Mouse (Mus musculus): Measurements from ENCODE around the gene Scfd1.

DNA sequence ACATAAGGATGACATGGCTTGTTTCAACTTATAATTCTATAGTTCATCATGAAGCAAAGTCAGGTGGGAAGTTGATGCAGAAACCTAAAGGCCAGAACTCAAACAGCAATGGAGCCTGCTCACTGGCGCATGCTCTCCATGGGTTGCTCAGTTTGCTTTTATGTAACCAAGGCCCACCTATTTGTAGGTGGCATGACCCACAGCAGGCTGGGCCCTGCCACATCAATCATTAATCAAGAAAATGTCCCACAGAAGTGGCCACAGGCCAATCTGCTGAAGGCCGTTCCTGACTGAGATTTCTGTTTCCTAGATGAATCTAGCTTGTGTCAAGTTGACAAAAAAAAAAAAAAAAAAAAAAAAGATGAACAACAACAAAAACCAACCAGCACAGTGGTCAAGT is 103.9 kb downstream of the Scfd1 start:
- TF ChIP-seq MAFK (IDR thresholded peaks at IDR 0.05; ENCODE audit: insufficient read depth, low read depth, low read length), result no peak
- TF ChIP-seq HCFC1 (IDR thresholded peaks at IDR 0.05; ENCODE audit: borderline replicate concordance, insufficient read depth, low read length), result no peak
- no peak for TF ChIP-seq CHD2 (IDR thresholded peaks at IDR 0.05; ENCODE audit: low read depth, low read length)
